Mouse (Mus musculus) CH12.LX (cell line): Measurements from ENCODE around the gene Zfp882. TPM values are rescaled to one million over a fixed set of nuclear protein-coding genes. Genes with fewer than 3 reads are reported as not detected.

Experiments used
- DNase-seq: peaks from one replicate; pipeline ENCODE4 v3.0.0-alpha.2; 2013; ENCODE audit errors: extremely low read depth
- H3K27ac ChIP-seq: 2 replicates; pipeline ENCODE4 v1.5.1; 2012; ENCODE audit warnings: low read depth, mild to moderate bottlenecking, control low read depth, moderate library complexity; ENCODE audit not compliant: insufficient read depth
- H3K27me3 ChIP-seq: replicated peaks from 2 replicates; pipeline ENCODE3; 2012; ENCODE audit warnings: inconsistent platforms
- H3K36me3 ChIP-seq, 2 experiments: replicated peaks in 1 of 2; 2 replicates each; pipeline versions ENCODE3 to v1.6.1; 2012; ENCODE audit warnings: inconsistent platforms in 1 of 2, low read length in 1 of 2, mild to moderate bottlenecking in 1 of 2, mixed read lengths in 1 of 2, moderate library complexity in 1 of 2; ENCODE audit not compliant: control insufficient read depth in 1 of 2, insufficient read depth in 1 of 2
- H3K4me1 ChIP-seq, 2 experiments: 2 replicates each; pipeline ENCODE4 v1.6.1; 2012; ENCODE audit warnings: inconsistent platforms in 1 of 2, moderate library complexity in 1 of 2; ENCODE audit not compliant: insufficient read depth in 2 of 2, control insufficient read depth in 1 of 2
- H3K4me2 ChIP-seq: 2 replicates; pipeline ENCODE4 v1.6.1; 2012; ENCODE audit warnings: low read depth, mild to moderate bottlenecking, control low read depth; ENCODE audit not compliant: poor library complexity, insufficient read depth, severe bottlenecking
- H3K4me3 ChIP-seq, 3 experiments: fragments of 150-350 bp in 1 of 3; sonication (generic) in 1 of 3; replicated peaks in 1 of 3; 2 replicates each; pipeline versions ENCODE3 to v1.5.1; 2011 to 2012; ENCODE audit warnings: low read depth in 2 of 3, low read length in 2 of 3, mild to moderate bottlenecking in 2 of 3, moderate library complexity in 2 of 3, control low read depth in 1 of 3, improper control_type of control experiment in 1 of 3, inconsistent platforms in 1 of 3, mixed read lengths in 1 of 3; ENCODE audit not compliant: poor library complexity in 1 of 3
- H3K79me2 ChIP-seq: replicated peaks from 2 replicates; pipeline ENCODE4 v1.6.1; 2012; ENCODE audit warnings: mild to moderate bottlenecking, moderate library complexity; ENCODE audit not compliant: control insufficient read depth, poor library complexity, insufficient read depth, severe bottlenecking; ENCODE audit errors: extremely low read depth
- H3K9ac ChIP-seq: 2 replicates; pipeline ENCODE4 v1.6.1; 2012; ENCODE audit warnings: low read depth, mild to moderate bottlenecking, control low read depth, moderate library complexity; ENCODE audit not compliant: insufficient read depth
- H3K9me3 ChIP-seq: replicated peaks from 2 replicates; pipeline ENCODE3; 2012; ENCODE audit warnings: low read length, inconsistent platforms, mixed read lengths
- BHLHE40 ChIP-seq: IDR thresholded peaks from 2 replicates; pipeline ENCODE4 v1.6.1; 2011; ENCODE audit warnings: mild to moderate bottlenecking, low read depth, low read length, improper control_type of control experiment
- CHD1 ChIP-seq: IDR thresholded peaks from 2 replicates; pipeline ENCODE4 v1.6.1; 2012; ENCODE audit warnings: low read depth, low read length, improper control_type of control experiment, inconsistent platforms
- CHD2 ChIP-seq: IDR thresholded peaks from 2 replicates; pipeline ENCODE4 v1.6.1; 2011; ENCODE audit warnings: low read length, improper control_type of control experiment
- CTCF ChIP-seq, 2 experiments: IDR thresholded peaks in 1 of 2; conservative IDR thresholded peaks in 1 of 2; 2 replicates each; pipeline ENCODE4 v1.5.1; 2011 to 2012; ENCODE audit warnings: low read depth in 2 of 2, low read length in 2 of 2, improper control_type of control experiment in 1 of 2, inconsistent platforms in 1 of 2, mild to moderate bottlenecking in 1 of 2, moderate library complexity in 1 of 2
- ELF1 ChIP-seq: IDR thresholded peaks from 2 replicates; pipeline ENCODE4 v1.6.1; 2014; ENCODE audit warnings: low read depth, mild to moderate bottlenecking, inconsistent platforms, low read length, improper control_type of control experiment
- EP300 ChIP-seq: IDR thresholded peaks from 2 replicates; pipeline ENCODE4 v1.6.1; 2011; ENCODE audit warnings: low read length, improper control_type of control experiment
- GABPA ChIP-seq: IDR thresholded peaks from 2 replicates; pipeline ENCODE4 v1.6.1; 2012; ENCODE audit warnings: low read depth, low read length, improper control_type of control experiment, inconsistent platforms; ENCODE audit not compliant: insufficient replicate concordance
- HCFC1 ChIP-seq: IDR thresholded peaks from 2 replicates; pipeline ENCODE4 v1.6.1; 2012; ENCODE audit warnings: low read depth, mild to moderate bottlenecking, inconsistent platforms, low read length, improper control_type of control experiment
- IRF4 ChIP-seq: IDR thresholded peaks from 2 replicates; pipeline ENCODE4 v1.6.1; 2014; ENCODE audit warnings: low read depth, mild to moderate bottlenecking, inconsistent platforms, low read length, improper control_type of control experiment
- JUN ChIP-seq: IDR thresholded peaks from 2 replicates; pipeline ENCODE4 v1.6.1; 2011; ENCODE audit warnings: low read depth, mild to moderate bottlenecking, low read length, improper control_type of control experiment, moderate library complexity; ENCODE audit not compliant: insufficient read depth
- JUND ChIP-seq: conservative IDR thresholded peaks from 2 replicates; pipeline ENCODE4 v1.6.1; 2011; ENCODE audit warnings: low read depth, low read length, improper control_type of control experiment
- MAFK ChIP-seq: IDR thresholded peaks from 2 replicates; pipeline ENCODE4 v1.6.1; 2011; ENCODE audit warnings: low read length, improper control_type of control experiment; ENCODE audit not compliant: insufficient replicate concordance
- MEF2A ChIP-seq: IDR thresholded peaks from 2 replicates; pipeline ENCODE4 v1.6.1; 2014; ENCODE audit warnings: low read depth, mild to moderate bottlenecking, inconsistent platforms, low read length, improper control_type of control experiment, borderline replicate concordance
- MYC ChIP-seq: IDR thresholded peaks from 2 replicates; pipeline ENCODE4 v1.6.1; 2011; ENCODE audit warnings: low read depth, mild to moderate bottlenecking, improper control_type of control experiment, low read length
- NELFE ChIP-seq: IDR thresholded peaks from 2 replicates; pipeline ENCODE4 v1.6.1; 2011; ENCODE audit warnings: low read depth, low read length, improper control_type of control experiment
- NRF1 ChIP-seq: IDR thresholded peaks from 2 replicates; pipeline ENCODE4 v1.6.1; 2014; ENCODE audit warnings: low read depth, mild to moderate bottlenecking, inconsistent platforms, low read length, improper control_type of control experiment, moderate library complexity
- POLR2A ChIP-seq: IDR thresholded peaks from 2 replicates; pipeline ENCODE4 v1.6.1; 2011; ENCODE audit warnings: low read depth, mild to moderate bottlenecking, improper control_type of control experiment, low read length
- RCOR1 ChIP-seq: conservative IDR thresholded peaks from 2 replicates; pipeline ENCODE4 v1.6.1; 2012; ENCODE audit warnings: low read depth, mild to moderate bottlenecking, inconsistent platforms, low read length, improper control_type of control experiment
- SIN3A ChIP-seq: IDR thresholded peaks from 2 replicates; pipeline ENCODE4 v1.6.1; 2012; ENCODE audit warnings: low read length, improper control_type of control experiment, inconsistent platforms
- TCF12 ChIP-seq: IDR thresholded peaks from 2 replicates; pipeline ENCODE4 v1.6.1; 2014; ENCODE audit warnings: low read depth, mild to moderate bottlenecking, inconsistent platforms, low read length, improper control_type of control experiment
- USF1 ChIP-seq: IDR thresholded peaks from 2 replicates; pipeline ENCODE4 v1.6.1; 2014; ENCODE audit warnings: low read depth, mild to moderate bottlenecking, inconsistent platforms, low read length, improper control_type of control experiment
- USF2 ChIP-seq: conservative IDR thresholded peaks from 2 replicates; pipeline ENCODE4 v1.6.1; 2011; ENCODE audit warnings: low read depth, low read length, improper control_type of control experiment
- ZKSCAN1 ChIP-seq: IDR thresholded peaks from 2 replicates; pipeline ENCODE4 v1.6.1; 2012; ENCODE audit warnings: low read depth, inconsistent platforms, low read length, improper control_type of control experiment, borderline replicate concordance
- ZMIZ1 ChIP-seq: IDR thresholded peaks from 2 replicates; pipeline ENCODE4 v1.6.1; 2012; ENCODE audit warnings: low read depth, mild to moderate bottlenecking, inconsistent platforms, low read length, improper control_type of control experiment
- dilution Hi-C: fragments of 300-500 bp; cut with MboI; formaldehyde crosslinking; loops from 2 replicates; pipeline ENCODE4 v1.14.3; 2020; ENCODE audit warnings: low sequenced_read_pairs; ENCODE audit not compliant: extremely low pct_unique_long_range_greater_than_20kb, extremely low pct_ligation_motif_present
- in situ Hi-C: fragments of 300-500 bp; cut with MboI; formaldehyde crosslinking; loops from 3 replicates; pipeline ENCODE4 v1.14.3; 2019; ENCODE audit warnings: low sequenced_read_pairs, low pct_ligation_motif_present, low pct_unique_long_range_greater_than_20kb, mixed read lengths
- polyA plus RNA-seq: library from polyadenylated mRNA; unstranded; fragments of >175 nt; gene quantifications from 2 replicates; pipeline ENCODE4 v1.2.1, GENCODE M21; 2012; ENCODE audit warnings: low read depth; ENCODE audit not compliant: insufficient read length
- total RNA-seq, 2 experiments: library from RNA; depleted of rRNA; stranded (reverse); fragments of 300-350 nt in 1 of 2; fragments of >200 nt in 1 of 2; gene quantifications; 2 replicates each; pipeline ENCODE4 v1.2.3; 2012 to 2014

Gene Zfp882
- total and polyA plus RNA-seq, 3 experiments = 2.6 to 5.2 (median 4.0) TPM

- H3K27ac ChIP-seq = peak overlapping the region; percentile 46; the same call in 1 of the 2 replicates
Measured at GRCm38 (mm10) chr8:71940293-71941208, 32.1 kb downstream of the Zfp882 start.

GRCm38 (mm10) chr8:71941776-71942175 lies 33.4 kb downstream of the Zfp882 start:
- Histone ChIP-seq H3K9me3 (no peaks in the 10 kb centered on the region), H3K36me3 (no peaks in the 10 kb centered on the region), H3K9ac (no peak overlapping the region), H3K4me3 (no peak overlapping the region), H3K27me3 (no peaks in the 10 kb centered on the region), H3K4me2 (no peak overlapping the region), H3K27ac (no peak overlapping the region), H3K4me1 (peaks cover 7 to 16% of the 10 kb centered on the region in 2 experiments), H3K79me2 (no peaks in the 10 kb centered on the region)
- dilution Hi-C loops = no loop called here
- DNase-seq = no peak
- TF ChIP-seq NELFE = no peak
- in situ Hi-C loops = no loop called here

More at GRCm38 (mm10) chr8:71940293-71941208, 32.1 kb downstream of the Zfp882 start:
- Histone ChIP-seq H3K27me3 (no peaks in the 10 kb centered on the region), H3K4me2 (0 out of 2 replicates have a peak overlapping the region, but pooled peaks have one; percentile 58), H3K4me3 (no peak overlapping the region), H3K36me3 (no peaks in the 10 kb centered on the region), H3K4me1 (peaks cover 7 to 13% of the 10 kb centered on the region in 2 experiments), H3K79me2 (no peaks in the 10 kb centered on the region), H3K9ac (no peak overlapping the region), H3K9me3 (no peaks in the 10 kb centered on the region)
- no peak for TF ChIP-seq CHD1
- TF ChIP-seq USF2 = 0 out of 2 replicates have a peak, but pooled peaks have one; percentile 14
- no peak for TF ChIP-seq ZMIZ1
- TF ChIP-seq POLR2A = peak; percentile 37; the same call in 1 of the 2 replicates
- TF ChIP-seq MEF2A = no peak
- TF ChIP-seq SIN3A = no peak
- TF ChIP-seq USF1 = peak; percentile 49
- dilution Hi-C loops = no loop called here
- DNase-seq = no peak
- in situ Hi-C loops = no loop called here

- dilution Hi-C loops = no loop called here
- TF ChIP-seq HCFC1 (no peak), MEF2A (no peak), CTCF (conservative IDR thresholded peaks at IDR 0.05 in 1 of 2, IDR thresholded peaks at IDR 0.05 in 1 of 2; ENCODE audit: low read depth in 2 of 2, low read length in 2 of 2) (no peak), RCOR1 (no peak), ELF1 (peak; percentile 43; the same call in 1 of the 2 replicates), IRF4 (peak; percentile 72), EP300 (peak; percentile 63), JUN (no peak), GABPA (no peak), TCF12 (no peak), BHLHE40 (no peak), CHD2 (no peak), JUND (peak; percentile 23; the same call in 1 of the 2 replicates), MAFK (no peak), ZKSCAN1 (no peak), MYC (no peak), NRF1 (no peak), CHD1 (0 out of 2 replicates have a peak, but pooled peaks have one; percentile 38)
Measured at GRCm38 (mm10) chr8:71948624-71949023, 40.2 kb downstream of the Zfp882 start.

More at GRCm38 (mm10) chr8:71948624-71949023, 40.2 kb downstream of the Zfp882 start:
- Histone ChIP-seq H3K27me3 (no peaks in the 10 kb centered on the region), H3K9me3 (no peaks in the 10 kb centered on the region), H3K79me2 (peaks cover 15% of the 10 kb centered on the region), H3K4me1 (peaks cover 0 to 54% of the 10 kb centered on the region in 2 experiments; a peak in 3 of 4 replicates), H3K27ac (no peak overlapping the region), H3K4me2 (peak overlapping the region; percentile 88), H3K4me3 (peak overlapping the region in 2 of 3 experiments; percentile 20 to 35), H3K36me3 (peaks cover 0 to 3% of the 10 kb centered on the region in 2 experiments), H3K9ac (peak overlapping the region; percentile 63)
- in situ Hi-C loops = no loop called here
- peak; percentile 44 for DNase-seq
